Mouse (Mus musculus): Measurements from ENCODE around the gene Rtl3. TPM values are rescaled to one million over a fixed set of nuclear protein-coding genes. Genes with fewer than 3 reads are reported as not detected.

Gene Rtl3
- polyA plus RNA-seq, 1 experiment from 2014 or later, result 0.98 TPM

DNA sequence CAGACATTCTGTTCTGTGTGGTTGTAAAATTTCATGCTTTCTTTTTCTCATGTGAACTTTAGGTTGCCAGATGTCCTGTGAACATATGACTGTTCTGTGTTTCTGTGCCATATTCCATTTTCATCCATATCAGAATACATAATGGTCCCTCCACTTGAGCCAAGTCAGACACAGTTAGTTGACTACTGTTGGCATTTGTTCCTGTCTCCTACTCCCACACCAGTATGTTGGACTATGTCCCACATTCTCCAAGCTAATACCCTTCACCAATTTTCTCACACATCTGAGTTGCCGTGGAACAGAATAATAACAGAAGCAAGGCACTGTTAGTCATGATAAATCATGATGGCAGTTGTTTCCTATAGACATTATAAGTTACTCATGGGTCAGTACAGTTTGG is 9.9 kb downstream of the Rtl3 start:
- Histone ChIP-seq H3K27ac (ENCODE audit: low read length) (no peak overlapping the region), H3K27me3 (replicated peaks; ENCODE audit: insufficient read depth, low read length) (no peaks in the 10 kb centered on the region), H3K4me1 (ENCODE audit: insufficient read depth, low read depth, low read length) (no peaks in the 10 kb centered on the region), H3K36me3 (ENCODE audit: insufficient read depth, low read length) (no peaks in the 10 kb centered on the region), H3K9ac (replicated peaks; ENCODE audit: low read depth) (no peak overlapping the region), H3K4me2 (replicated peaks; ENCODE audit: low read depth, low read length) (no peak overlapping the region), H3K4me3 (ENCODE audit: low read depth, low read length) (no peak overlapping the region), H3K9me3 (ENCODE audit: low read length) (no peaks in the 10 kb centered on the region)
- no peak for TF ChIP-seq CTCF (IDR thresholded peaks at IDR 0.05)
- TF ChIP-seq EP300 (IDR thresholded peaks at IDR 0.05), result no peak
- 40% methylated on average over 1 of the region's 1 CpGs for WGBS
- ATAC-seq (no peak), DNase-seq (ENCODE audit: low spot score) (no peak)

- Histone ChIP-seq H3K9me3 (ENCODE audit: low read length) (no peaks in the 10 kb centered on the region), H3K9ac (replicated peaks; ENCODE audit: low read depth) (no peak overlapping the region), H3K4me2 (replicated peaks; ENCODE audit: low read depth, low read length) (no peak overlapping the region), H3K36me3 (ENCODE audit: insufficient read depth, low read length) (no peaks in the 10 kb centered on the region), H3K4me3 (ENCODE audit: low read depth, low read length) (no peak overlapping the region), H3K27me3 (replicated peaks; ENCODE audit: insufficient read depth, low read length) (no peaks in the 10 kb centered on the region), H3K4me1 (ENCODE audit: insufficient read depth, low read depth, low read length) (no peaks in the 10 kb centered on the region), H3K27ac (ENCODE audit: low read length) (no peak overlapping the region)
- DNase-seq (ENCODE audit: low spot score) (no peak), ATAC-seq (no peak)
- TF ChIP-seq CTCF (IDR thresholded peaks at IDR 0.05) (no peak), EP300 (IDR thresholded peaks at IDR 0.05) (no peak)
- 70% methylated on average over 7 of the region's 7 CpGs for WGBS
Measured at GRCm38 (mm10) chrX:106809560-106810226, 30.8 kb downstream of the Rtl3 start.

DNA sequence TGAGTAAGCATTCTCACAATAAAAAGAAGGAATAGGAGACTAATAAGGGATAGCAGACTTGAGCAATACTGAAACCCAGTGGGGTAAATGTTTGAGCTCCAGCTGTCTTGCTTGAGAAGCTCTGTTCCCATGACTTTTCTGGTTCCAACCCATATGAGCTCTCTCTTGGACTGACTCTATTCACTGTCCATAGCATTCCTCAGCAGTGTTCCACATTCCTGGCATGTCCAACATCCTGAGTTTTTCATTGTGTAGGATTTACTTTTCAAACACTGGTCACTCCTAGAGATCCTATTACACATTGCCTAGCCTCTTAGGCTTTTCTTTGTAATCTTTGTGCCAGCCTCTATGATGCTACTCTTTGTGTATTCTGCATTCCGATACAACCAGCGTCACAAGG is 36.1 kb downstream of the Rtl3 start:
- DNase-seq (ENCODE audit: low spot score), result no peak
- no peak for ATAC-seq
- 71% methylated on average over 2 of the region's 2 CpGs for WGBS
- Histone ChIP-seq H3K4me2 (replicated peaks; ENCODE audit: low read depth, low read length) (no peak overlapping the region), H3K27ac (ENCODE audit: low read length) (no peak overlapping the region), H3K9ac (replicated peaks; ENCODE audit: low read depth) (no peak overlapping the region), H3K4me3 (ENCODE audit: low read depth, low read length) (no peak overlapping the region), H3K36me3 (ENCODE audit: insufficient read depth, low read length) (no peaks in the 10 kb centered on the region), H3K27me3 (replicated peaks; ENCODE audit: insufficient read depth, low read length) (no peaks in the 10 kb centered on the region), H3K4me1 (ENCODE audit: insufficient read depth, low read depth, low read length) (no peaks in the 10 kb centered on the region), H3K9me3 (ENCODE audit: low read length) (no peaks in the 10 kb centered on the region)
- TF ChIP-seq CTCF (IDR thresholded peaks at IDR 0.05) (no peak), EP300 (IDR thresholded peaks at IDR 0.05) (no peak)

GRCm38 (mm10) chrX:106794686-106795085 is 45.8 kb downstream of the Rtl3 start:
- no peaks in the 10 kb centered on the region for H3K36me3 ChIP-seq (ENCODE audit: insufficient read depth, low read length)
- 7% methylated on average over 2 of the region's 2 CpGs for WGBS
- DNase-seq (ENCODE audit: low spot score) (peak; percentile 46), ATAC-seq (no peak)
- H3K9ac ChIP-seq (replicated peaks; ENCODE audit: low read depth), result no peak overlapping the region
- H3K27ac ChIP-seq (ENCODE audit: low read length), result no peak overlapping the region
- H3K4me2 ChIP-seq (replicated peaks; ENCODE audit: low read depth, low read length), result no peak overlapping the region
- H3K9me3 ChIP-seq (ENCODE audit: low read length), result no peaks in the 10 kb centered on the region
- H3K4me1 ChIP-seq (ENCODE audit: insufficient read depth, low read depth, low read length), result no peaks in the 10 kb centered on the region
- H3K27me3 ChIP-seq (replicated peaks; ENCODE audit: insufficient read depth, low read length), result no peaks in the 10 kb centered on the region
- TF ChIP-seq EP300 (IDR thresholded peaks at IDR 0.05), result no peak
- TF ChIP-seq CTCF (IDR thresholded peaks at IDR 0.05), result peak; percentile 62
- H3K4me3 ChIP-seq (ENCODE audit: low read depth, low read length), result no peak overlapping the region

Other genes with a start within 250 kb of the Rtl3 start
- gene Cysltr1, start 237.0 kb downstream of the Rtl3 start, polyA plus RNA-seq (2015; fragmentation: Nextera tagmentation; extraction: Ambion mirVana), result 4.1 and 4.6 TPM in 2 replicates
- 7.1 and 7.9 TPM in 2 replicates for gene Lpar4, start 80.0 kb upstream of the Rtl3 start, polyA plus RNA-seq (2015; fragmentation: Nextera tagmentation; extraction: Ambion mirVana)
- 0.11 and 0.14 TPM in 2 replicates for gene P2ry10, start 247.8 kb upstream of the Rtl3 start, polyA plus RNA-seq (2015; fragmentation: Nextera tagmentation; extraction: Ambion mirVana)